Mouse (Mus musculus) heart, embryonic 16.5 days (tissue): ENCODE data around the gene Nrl. TPM values are rescaled to one million over a fixed set of nuclear protein-coding genes. Genes with fewer than 3 reads are reported as not detected.

ENCODE experiments used
- ATAC-seq: fragments of 200-750 bp; cut with Nextera tagmentation; replicated peaks from 2 replicates; pipeline ENCODE4 v1.8.0; 2017; ENCODE audit warnings: moderate number of reproducible peaks; ENCODE audit not compliant: insufficient read depth, low FRiP score; ENCODE audit errors: extremely low read depth
- H3K27ac ChIP-seq: fragments of 300-500 bp; sonication (generic); 2 replicates; pipeline ENCODE4 v1.5.1; 2014; ENCODE audit warnings: mild to moderate bottlenecking, low read length, control low read depth, moderate library complexity
- H3K27me3 ChIP-seq: fragments of 300-500 bp; sonication (generic); 2 replicates; pipeline ENCODE4 v1.6.1; 2014; ENCODE audit warnings: low read length, mixed read lengths; ENCODE audit not compliant: control insufficient read depth, insufficient read depth
- H3K36me3 ChIP-seq: fragments of 300-500 bp; sonication (generic); 2 replicates; pipeline ENCODE4 v1.6.1; 2014; ENCODE audit not compliant: control insufficient read depth, insufficient read depth
- H3K4me1 ChIP-seq: fragments of 300-500 bp; sonication (generic); 2 replicates; pipeline ENCODE4 v1.6.1; 2014; ENCODE audit warnings: low read length, mixed read lengths; ENCODE audit not compliant: control insufficient read depth, insufficient read depth
- H3K4me2 ChIP-seq: fragments of 300-500 bp; sonication (generic); 2 replicates; pipeline ENCODE4 v1.6.1; 2014; ENCODE audit warnings: low read depth, mild to moderate bottlenecking, control low read depth, low read length
- H3K4me3 ChIP-seq: fragments of 300-500 bp; sonication (generic); 2 replicates; pipeline ENCODE4 v1.5.1; 2014; ENCODE audit warnings: mild to moderate bottlenecking, control low read depth, low read length
- H3K9ac ChIP-seq: fragments of 300-500 bp; sonication (generic); 2 replicates; pipeline ENCODE4 v1.6.1; 2014; ENCODE audit warnings: low read length, control low read depth
- H3K9me3 ChIP-seq: fragments of 300-500 bp; sonication (generic); replicated peaks from 2 replicates; pipeline ENCODE4 v1.6.1; 2016; ENCODE audit warnings: low read length; ENCODE audit not compliant: control insufficient read depth
- WGBS: fragments of 180-500 bp; shearing (Covaris S2); extraction: QIAGEN DNeasy Blood & Tissue Kit; methylation state at CpG from one replicate; pipeline ENCODE4 v1.1.7; 2014; 5-methylcytosine and 5-hydroxymethylcytosine counted together
- polyA plus RNA-seq: library from polyadenylated mRNA; unstranded; fragments of >200 nt; fragmentation: Nextera tagmentation; extraction: Ambion mirVana; gene quantifications from 2 replicates; pipeline ENCODE4 v1.2.1, GENCODE M21; 2015

Gene Nrl
- polyA plus RNA-seq: 0.05 TPM in 1 of 2 replicates, not detected in the other

DNA sequence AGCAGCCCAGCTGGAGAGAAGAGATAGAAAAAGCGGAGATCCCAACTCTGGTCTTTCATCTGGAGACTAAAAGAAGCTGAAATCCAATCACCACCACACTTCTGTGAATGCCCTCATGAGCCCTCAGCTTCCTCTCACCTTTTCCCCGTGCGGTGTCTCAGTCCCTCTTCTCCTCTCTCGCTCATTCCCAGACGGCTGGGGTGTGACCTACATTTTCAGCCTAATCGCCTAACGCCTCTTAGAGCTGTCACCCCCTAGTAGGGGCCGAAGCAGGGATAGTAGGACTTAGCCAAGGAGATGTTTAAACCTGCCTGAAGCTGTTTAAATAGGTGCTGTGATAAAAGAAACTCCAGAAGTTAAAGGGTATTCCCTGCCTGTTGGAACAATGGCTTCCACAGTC, at the start of gene Nrl:
Gene Nrl, minus strand, starts transcription at position 197 of the 400 bp plus-strand sequence.
- Histone ChIP-seq H3K4me1 (peaks cover 9% of the 10 kb centered on the region; the same call in 1 of the 2 replicates), H3K9ac (no peak within 1 kb of the TSS), H3K27me3 (peaks cover 43% of the 10 kb centered on the region), H3K9me3 (no peaks in the 10 kb centered on the region), H3K27ac (no peak within 1 kb of the TSS), H3K36me3 (no peaks in the 10 kb centered on the region), H3K4me2 (no peak within 1 kb of the TSS), H3K4me3 (no peak within 1 kb of the TSS)
- no peak for ATAC-seq
- WGBS: 12% methylated on average over 8 of the region's 8 CpGs

DNA sequence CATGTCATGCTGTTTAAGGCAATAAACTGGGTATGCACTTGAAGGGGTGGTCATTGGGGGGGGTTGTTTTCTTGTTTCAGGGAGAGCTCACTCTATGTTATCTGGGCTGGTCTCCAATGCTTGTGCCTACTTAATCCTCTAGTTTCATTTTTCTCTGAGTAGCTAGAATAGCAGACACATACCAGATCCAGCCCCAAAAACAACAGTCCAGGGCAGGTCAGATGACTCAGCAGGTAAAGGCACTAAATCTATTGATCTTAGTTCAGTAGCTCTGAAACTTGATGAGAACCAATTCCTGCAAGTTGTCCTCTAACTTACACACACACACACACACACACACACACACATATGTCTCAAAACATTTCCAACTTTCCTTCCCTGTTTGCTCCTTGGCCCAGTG, 47.0 kb upstream of the Nrl start:
- Histone ChIP-seq H3K4me3 (no peak overlapping the region), H3K4me1 (peaks cover 9% of the 10 kb centered on the region), H3K36me3 (peaks cover 19% of the 10 kb centered on the region), H3K27ac (no peak overlapping the region), H3K9me3 (no peaks in the 10 kb centered on the region), H3K4me2 (no peak overlapping the region), H3K27me3 (no peaks in the 10 kb centered on the region), H3K9ac (no peak overlapping the region)
- ATAC-seq: no peak

- Histone ChIP-seq H3K36me3 (peaks cover 30% of the 10 kb centered on the region), H3K27me3 (no peaks in the 10 kb centered on the region), H3K4me3 (no peak overlapping the region), H3K9me3 (no peaks in the 10 kb centered on the region), H3K27ac (peak overlapping the region; percentile 37; the same call in 1 of the 2 replicates), H3K9ac (no peak overlapping the region), H3K4me1 (peaks cover 7% of the 10 kb centered on the region; the same call in 1 of the 2 replicates), H3K4me2 (no peak overlapping the region)
- WGBS: 68% methylated on average over 2 of the region's 2 CpGs
- no peak for ATAC-seq
Observed at GRCm38 (mm10) chr14:55570588-55570987, 45.8 kb upstream of the Nrl start.

- no peaks in the 10 kb centered on the region for H3K9me3 ChIP-seq
- H3K27me3 ChIP-seq: no peaks in the 10 kb centered on the region
- H3K27ac ChIP-seq: no peak overlapping the region
- 82% methylated on average over 3 of the region's 3 CpGs for WGBS
- peaks cover 53% of the 10 kb centered on the region for H3K36me3 ChIP-seq
- H3K4me2 ChIP-seq: no peak overlapping the region
- no peak overlapping the region for H3K4me3 ChIP-seq
- ATAC-seq: no peak
- no peak overlapping the region for H3K9ac ChIP-seq
- no peaks in the 10 kb centered on the region for H3K4me1 ChIP-seq
Observed at GRCm38 (mm10) chr14:55567496-55567895, 42.7 kb upstream of the Nrl start.

- no peaks in the 10 kb centered on the region for H3K27me3 ChIP-seq
- peaks cover 53% of the 10 kb centered on the region for H3K36me3 ChIP-seq
- no peak overlapping the region for H3K9ac ChIP-seq
- no peak overlapping the region for H3K27ac ChIP-seq
- ATAC-seq: no peak
- H3K4me3 ChIP-seq: no peak overlapping the region
- H3K4me1 ChIP-seq: peaks cover 8% of the 10 kb centered on the region
- 80% methylated on average over 3 of the region's 3 CpGs for WGBS
- H3K4me2 ChIP-seq: no peak overlapping the region
- no peaks in the 10 kb centered on the region for H3K9me3 ChIP-seq
Observed at GRCm38 (mm10) chr14:55565748-55566147, 41.0 kb upstream of the Nrl start.

DNA sequence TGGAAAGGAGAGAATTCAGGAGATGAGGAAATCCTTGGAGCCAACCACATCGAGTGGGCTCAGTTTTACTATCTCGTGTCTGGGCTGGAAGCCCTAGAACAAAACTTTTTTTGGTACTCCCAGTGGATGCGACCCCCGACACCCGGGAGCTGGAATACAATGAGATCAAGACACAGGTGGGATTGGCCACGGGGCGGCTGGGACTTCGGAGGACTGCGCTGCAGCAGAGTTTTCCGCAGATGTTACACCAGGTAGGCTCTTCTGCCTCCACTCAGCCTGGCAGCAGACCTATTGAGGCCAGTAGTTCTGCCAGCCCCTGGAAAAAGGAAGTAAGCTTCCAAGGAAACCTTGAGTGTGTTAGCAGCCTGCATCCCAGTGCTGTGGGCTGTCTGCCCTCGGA, 38.5 kb upstream of the Nrl start:
- 88% methylated on average over 11 of the region's 11 CpGs for WGBS
- H3K9me3 ChIP-seq: no peaks in the 10 kb centered on the region
- H3K27ac ChIP-seq: no peak overlapping the region
- no peaks in the 10 kb centered on the region for H3K27me3 ChIP-seq
- H3K4me1 ChIP-seq: peaks cover 10% of the 10 kb centered on the region
- no peak overlapping the region for H3K4me2 ChIP-seq
- peaks cover 49% of the 10 kb centered on the region for H3K36me3 ChIP-seq
- no peak overlapping the region for H3K9ac ChIP-seq
- no peak overlapping the region for H3K4me3 ChIP-seq
- ATAC-seq: no peak

DNA sequence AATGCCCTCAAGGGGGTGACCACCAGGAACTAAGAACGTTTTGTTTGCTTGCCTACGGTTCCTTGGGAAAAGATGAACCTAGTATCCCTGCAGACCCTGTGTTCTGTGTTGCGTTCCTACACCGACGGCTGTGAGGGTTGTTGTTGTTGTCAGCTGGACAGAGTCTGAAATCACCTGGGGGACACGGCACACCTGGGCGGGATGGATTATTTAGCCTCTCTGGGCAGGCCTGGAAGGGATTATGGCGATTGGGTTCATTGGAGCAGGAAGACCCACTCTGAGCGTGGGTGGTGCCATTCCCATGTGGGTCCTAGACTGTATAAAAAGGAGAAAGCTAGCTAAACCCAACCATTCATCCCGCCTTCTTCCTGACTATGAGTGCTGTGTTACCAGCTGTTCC, 37.1 kb upstream of the Nrl start:
- H3K9ac ChIP-seq: no peak overlapping the region
- H3K9me3 ChIP-seq: no peaks in the 10 kb centered on the region
- peaks cover 35% of the 10 kb centered on the region for H3K36me3 ChIP-seq
- no peak overlapping the region for H3K27ac ChIP-seq
- ATAC-seq: no peak
- H3K27me3 ChIP-seq: no peaks in the 10 kb centered on the region
- H3K4me1 ChIP-seq: peaks cover 10% of the 10 kb centered on the region
- H3K4me3 ChIP-seq: no peak overlapping the region
- peak overlapping the region; percentile 85; the same call in 1 of the 2 replicates for H3K4me2 ChIP-seq
- 84% methylated on average over 10 of the region's 10 CpGs for WGBS

GRCm38 (mm10) chr14:55560202-55561073, 35.7 kb upstream of the Nrl start, which contains the start of gene A730061H03Rik:
Gene A730061H03Rik, minus strand, starts transcription at chr14:55560406.
- peaks cover 22% of the 10 kb centered on the region for H3K36me3 ChIP-seq
- under 1% methylated on average over 51 of the region's 51 CpGs for WGBS
- peak within 1 kb of the TSS; percentile 86 for H3K4me3 ChIP-seq
- H3K4me1 ChIP-seq: peaks cover 12% of the 10 kb centered on the region
- H3K4me2 ChIP-seq: peak within 1 kb of the TSS; percentile 85
- peak; percentile 94 for ATAC-seq
- no peaks in the 10 kb centered on the region for H3K9me3 ChIP-seq
- H3K9ac ChIP-seq: peak within 1 kb of the TSS; percentile 86
- no peaks in the 10 kb centered on the region for H3K27me3 ChIP-seq
- H3K27ac ChIP-seq: peak within 1 kb of the TSS; percentile 100

DNA sequence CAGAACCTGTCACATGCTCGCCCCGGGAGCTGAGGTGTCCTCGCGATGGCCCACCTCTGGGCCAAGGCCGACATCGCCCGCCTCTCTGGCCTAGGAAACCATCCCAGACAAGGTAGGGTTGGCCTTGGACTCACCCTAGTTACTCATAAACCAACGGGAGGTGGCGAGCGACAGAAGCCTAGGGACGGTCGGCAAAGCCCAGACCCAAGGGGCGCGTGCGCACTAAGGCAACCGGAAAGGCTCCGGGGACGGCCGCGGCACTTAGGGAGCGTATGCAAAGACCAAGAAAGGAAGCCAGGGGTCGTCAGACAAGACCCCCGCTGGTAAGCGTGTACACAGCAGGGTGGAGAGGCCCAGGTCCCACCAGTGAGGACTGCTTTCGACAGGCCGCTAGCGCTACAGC, 35.0 kb upstream of the Nrl start, which contains the start of gene Dcaf11:
Gene Dcaf11, plus strand, starts transcription at position 208 of the 403 bp plus-strand sequence.
- peak within 1 kb of the TSS; percentile 86 for H3K4me3 ChIP-seq
- H3K9ac ChIP-seq: peak within 1 kb of the TSS; percentile 86
- peak within 1 kb of the TSS; percentile 100 for H3K27ac ChIP-seq
- peak; percentile 82 for ATAC-seq
- peak within 1 kb of the TSS; percentile 85 for H3K4me2 ChIP-seq
- H3K27me3 ChIP-seq: no peaks in the 10 kb centered on the region
- H3K36me3 ChIP-seq: peaks cover 15% of the 10 kb centered on the region
- peaks cover 12% of the 10 kb centered on the region for H3K4me1 ChIP-seq
- WGBS: under 1% methylated on average over 27 of the region's 27 CpGs
- no peaks in the 10 kb centered on the region for H3K9me3 ChIP-seq
